Mouse (Mus musculus) natural killer cell, adult 2 months (primary cell): ENCODE measurements at regions not wholly inside any gene's neighbourhood (a gene's known extent, or its start where the extent isn't known, plus 50 kb on each side); places are given as distances from the start of the nearest gene placed in this dataset.
"Not testable (repeated sequence)": the region's sequence is repeated elsewhere in the genome, so short reads cannot be mapped to it uniquely, and the experiment has no call there.

Experiments used
- DNase-seq, 2 experiments: peaks; one replicate each; pipeline ENCODE4 v3.0.0; 2022; ENCODE audit warnings: low spot score in 2 of 2

GRCm38 (mm10) chr13:97358781-97359305, 117.9 kb downstream of the Enc1 start:
- no peak for DNase-seq

GRCm38 (mm10) chr13:97358261-97358660, 117.4 kb downstream of the Enc1 start:
- no peak for DNase-seq

GRCm38 (mm10) chr13:97356923-97357807, 116.3 kb downstream of the Enc1 start:
- DNase-seq, result no peak

- DNase-seq, result not testable (repeated sequence)
These were observed 114.5 kb downstream of the Enc1 start for GRCm38 (mm10) chr13:97355411-97355810.

GRCm38 (mm10) chr13:97347696-97348095, 106.8 kb downstream of the Enc1 start:
- no peak for DNase-seq

GRCm38 (mm10) chr13:97341218-97341889, 100.4 kb downstream of the Enc1 start:
- DNase-seq, result no peak

- no peak for DNase-seq
These were observed 97.0 kb downstream of the Enc1 start for GRCm38 (mm10) chr13:97337954-97338353.

- no peak for DNase-seq
These were observed 96.4 kb downstream of the Enc1 start for GRCm38 (mm10) chr13:97337296-97337731.

GRCm38 (mm10) chr13:97333801-97334534, 93.1 kb downstream of the Enc1 start:
- no peak for DNase-seq

- DNase-seq, result no peak
These were observed 90.2 kb downstream of the Enc1 start for GRCm38 (mm10) chr13:97331072-97331471.

GRCm38 (mm10) chr13:97321307-97321706, 80.4 kb downstream of the Enc1 start:
- DNase-seq, result not testable (repeated sequence)

- DNase-seq, result no peak
These were observed 79.9 kb downstream of the Enc1 start for GRCm38 (mm10) chr13:97320756-97321155.

- DNase-seq, result no peak
These were observed 79.4 kb downstream of the Enc1 start for GRCm38 (mm10) chr13:97320298-97320697.

- DNase-seq, result no peak
These were observed 76.7 kb downstream of the Enc1 start for GRCm38 (mm10) chr13:97317633-97318032.

- no peak for DNase-seq
These were observed 71.8 kb downstream of the Enc1 start for GRCm38 (mm10) chr13:97312420-97313370.

- DNase-seq, result no peak
These were observed 70.4 kb downstream of the Enc1 start for GRCm38 (mm10) chr13:97311340-97311739.

GRCm38 (mm10) chr13:97310855-97311189, 69.9 kb downstream of the Enc1 start:
- DNase-seq, result no peak

- no peak for DNase-seq
These were observed 69.4 kb downstream of the Enc1 start for GRCm38 (mm10) chr13:97310186-97310854.

GRCm38 (mm10) chr13:97309411-97309810, 68.5 kb downstream of the Enc1 start:
- no peak for DNase-seq

- DNase-seq, result no peak
These were observed 67.5 kb downstream of the Enc1 start for GRCm38 (mm10) chr13:97308431-97308830.
